Mouse (Mus musculus) limb, embryonic 13.5 days (tissue): Measurements from ENCODE around the gene Gm20816. TPM values are rescaled to one million over a fixed set of nuclear protein-coding genes. Genes with fewer than 3 reads are reported as not detected.
"Not testable (repeated sequence)": the region's sequence is repeated elsewhere in the genome, so short reads cannot be mapped to it uniquely, and the experiment has no call there.

Experiments used
- ATAC-seq: fragments of 200-750 bp; cut with Nextera tagmentation; 2 replicates; pipeline ENCODE4 v1.8.0; 2017; ENCODE audit warnings: low read depth, moderate number of reproducible peaks, moderate TSS enrichment; ENCODE audit not compliant: low FRiP score
- H3K27ac ChIP-seq: fragments of 300-500 bp; sonication (generic); 2 replicates; pipeline ENCODE4 v1.5.1; 2015; ENCODE audit warnings: inconsistent platforms, mild to moderate bottlenecking, moderate library complexity
- H3K27me3 ChIP-seq: fragments of 300-500 bp; sonication (generic); 2 replicates; pipeline ENCODE4 v1.6.1; 2015; ENCODE audit warnings: mild to moderate bottlenecking, inconsistent platforms
- H3K36me3 ChIP-seq: fragments of 300-500 bp; sonication (generic); 2 replicates; pipeline ENCODE4 v1.6.1; 2015; ENCODE audit warnings: inconsistent platforms, mild to moderate bottlenecking, moderate library complexity
- H3K4me1 ChIP-seq: fragments of 300-500 bp; sonication (generic); 2 replicates; pipeline ENCODE4 v1.6.1; 2015; ENCODE audit warnings: inconsistent platforms
- H3K4me2 ChIP-seq: fragments of 300-500 bp; sonication (generic); replicated peaks from 2 replicates; pipeline ENCODE4 v1.6.1; 2015; ENCODE audit warnings: inconsistent platforms, mild to moderate bottlenecking, moderate library complexity
- H3K4me3 ChIP-seq: fragments of 300-500 bp; sonication (generic); 2 replicates; pipeline ENCODE4 v1.5.1; 2015; ENCODE audit warnings: moderate library complexity, mild to moderate bottlenecking, inconsistent platforms
- H3K9ac ChIP-seq: fragments of 300-500 bp; sonication (generic); 2 replicates; pipeline ENCODE4 v1.6.1; 2015; ENCODE audit warnings: mild to moderate bottlenecking, inconsistent platforms
- H3K9me3 ChIP-seq: fragments of 300-500 bp; sonication (generic); 2 replicates; pipeline ENCODE4 v1.6.1; 2016; ENCODE audit warnings: inconsistent platforms
- WGBS: fragments of 180-500 bp; shearing (Covaris S2); methylation state at CpG from one replicate; pipeline ENCODE4 v1.1.7; 2015; 5-methylcytosine and 5-hydroxymethylcytosine counted together
- polyA plus RNA-seq: library from polyadenylated mRNA; unstranded; fragments of >200 nt; fragmentation: Nextera tagmentation; extraction: Ambion mirVana; gene quantifications from 2 replicates; pipeline ENCODE4 v1.2.1, GENCODE M21; 2015

Gene Gm20816
- not detected in 2 replicates for polyA plus RNA-seq

DNA sequence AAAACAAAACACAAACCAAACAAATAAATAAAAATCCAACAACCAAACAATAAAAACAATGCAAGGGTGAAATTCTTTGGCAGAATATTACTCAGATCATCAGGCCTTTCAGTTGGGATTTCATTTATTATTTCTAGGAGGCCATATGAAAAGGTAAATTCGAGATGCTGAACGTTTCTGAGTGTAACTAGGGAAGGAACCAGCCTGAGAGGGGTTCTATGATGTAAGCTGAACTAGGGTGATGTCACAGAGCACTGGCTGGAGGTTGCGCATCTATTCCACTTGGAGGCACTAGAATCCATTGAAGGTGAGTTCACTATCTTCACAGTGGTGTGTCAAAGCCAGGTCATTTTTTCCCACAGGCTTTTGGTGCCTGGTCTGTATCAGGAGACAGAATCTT, at the start of gene Gm20816:
Gm20816 (plus strand) TSS at position 301 of the 400 bp plus-strand sequence.
- H3K27ac ChIP-seq, H3K4me1 ChIP-seq, H3K27me3 ChIP-seq, H3K4me2 ChIP-seq, ATAC-seq, H3K9me3 ChIP-seq, H3K9ac ChIP-seq, H3K36me3 ChIP-seq, H3K4me3 ChIP-seq: not testable (repeated sequence)
- WGBS: no CpG with 5 or more reads among the region's 3 CpGs

Other genes with a start within 250 kb of the Gm20816 start
- not detected in 2 replicates for gene Gm20937, start 243.1 kb upstream of the Gm20816 start, polyA plus RNA-seq